Mouse (Mus musculus) intestine, postnatal 0 days (tissue): Measurements from ENCODE around the gene Eed. TPM values are rescaled to one million over a fixed set of nuclear protein-coding genes. Genes with fewer than 3 reads are reported as not detected.

ENCODE experiments used
- ATAC-seq: fragments of 200-750 bp; cut with Nextera tagmentation; 2 replicates; pipeline ENCODE4 v1.8.0; 2017; ENCODE audit warnings: mild to moderate bottlenecking, moderate TSS enrichment, moderate library complexity
- H3K27ac ChIP-seq: fragments of 300-500 bp; sonication (generic); 2 replicates; pipeline ENCODE4 v1.5.1; 2014; ENCODE audit warnings: mild to moderate bottlenecking, low read depth, low read length, moderate library complexity
- H3K27me3 ChIP-seq: fragments of 300-500 bp; sonication (generic); replicated peaks from 2 replicates; pipeline ENCODE4 v1.6.1; 2014; ENCODE audit warnings: low read length, mixed read lengths; ENCODE audit not compliant: control insufficient read depth, insufficient read depth
- H3K36me3 ChIP-seq: fragments of 300-500 bp; sonication (generic); 2 replicates; pipeline ENCODE4 v1.6.1; 2014; ENCODE audit warnings: mild to moderate bottlenecking, moderate library complexity; ENCODE audit not compliant: control insufficient read depth, insufficient read depth
- H3K4me1 ChIP-seq: fragments of 300-500 bp; sonication (generic); replicated peaks from 2 replicates; pipeline ENCODE4 v1.6.1; 2014; ENCODE audit warnings: antibody characterized with exemption, low read length, mixed read lengths; ENCODE audit not compliant: control insufficient read depth, insufficient read depth
- H3K4me2 ChIP-seq: fragments of 300-500 bp; sonication (generic); replicated peaks from 2 replicates; pipeline ENCODE4 v1.6.1; 2014; ENCODE audit warnings: low read depth, mild to moderate bottlenecking, moderate library complexity
- H3K4me3 ChIP-seq: fragments of 300-500 bp; sonication (generic); 2 replicates; pipeline ENCODE4 v1.5.1; 2014; ENCODE audit warnings: low read depth, low read length
- H3K9ac ChIP-seq: fragments of 300-500 bp; sonication (generic); 2 replicates; pipeline ENCODE4 v1.6.1; 2014; ENCODE audit warnings: mild to moderate bottlenecking, low read depth, low read length
- H3K9me3 ChIP-seq: fragments of 300-500 bp; sonication (generic); 2 replicates; pipeline ENCODE4 v1.6.1; 2016; ENCODE audit warnings: mixed run types; ENCODE audit not compliant: control insufficient read depth
- CTCF ChIP-seq: sonication (generic); IDR thresholded peaks from 2 replicates; pipeline ENCODE4 v1.5.1; 2016; ENCODE audit warnings: low read depth, mild to moderate bottlenecking, control low read depth, antibody characterized with exemption, moderate library complexity
- WGBS: fragments of 180-500 bp; shearing (Covaris S2); extraction: QIAGEN DNeasy Blood & Tissue Kit; methylation state at CpG from one replicate; pipeline ENCODE4 v1.1.7; 2014; 5-methylcytosine and 5-hydroxymethylcytosine counted together
- polyA plus RNA-seq: library from polyadenylated mRNA; unstranded; fragments of >200 nt; fragmentation: Nextera tagmentation; extraction: Ambion mirVana; gene quantifications from 2 replicates; pipeline ENCODE4 v1.2.1, GENCODE M21; 2015

The Eed gene
- polyA plus RNA-seq, 1 experiment from 2014 or later: 33.7 TPM

DNA sequence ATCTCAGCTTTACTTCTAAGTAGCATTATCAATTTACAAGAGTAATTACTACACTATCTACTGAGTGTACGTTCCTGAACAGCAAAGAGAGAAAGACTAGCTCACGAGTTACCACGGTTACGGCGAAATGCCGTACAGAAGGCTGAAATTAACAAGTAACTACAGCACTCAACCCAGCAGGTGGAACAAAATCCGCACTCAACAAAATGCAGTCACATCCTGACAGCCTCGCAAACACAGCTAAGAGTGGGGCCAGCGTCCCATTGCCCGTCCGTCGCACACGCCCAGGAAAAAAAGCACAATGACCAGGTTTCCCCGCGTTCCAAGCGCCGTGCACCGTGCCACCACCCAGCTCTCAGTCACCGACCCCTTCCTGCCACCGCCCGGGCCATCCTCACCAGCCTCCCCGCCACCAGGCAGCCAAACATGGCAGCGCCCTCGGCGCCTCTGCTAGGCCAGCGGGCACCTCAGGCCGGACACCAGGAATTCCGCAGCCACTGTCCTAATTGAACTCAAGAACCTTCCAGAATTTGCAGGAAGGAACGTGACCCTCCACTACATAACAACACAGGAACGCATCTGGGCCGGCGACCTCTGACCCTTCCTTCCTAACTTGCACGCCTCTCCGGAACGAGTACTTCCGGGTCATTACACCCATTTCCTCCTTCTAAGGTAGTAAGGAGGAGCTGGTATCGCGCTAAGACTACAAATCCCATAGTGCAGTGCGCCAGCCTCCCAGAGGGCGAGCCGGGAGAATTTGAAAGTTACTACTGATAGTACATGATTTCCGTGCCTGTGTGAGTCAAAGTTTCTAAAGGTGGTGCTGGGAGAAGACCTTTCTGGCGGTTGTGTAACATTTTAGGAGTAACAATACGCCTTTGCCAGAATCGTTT lies 40.0 kb downstream of the Eed start, which contains the start of gene Hikeshi:
Gene Hikeshi (minus strand): TSS at position 634 of the 893 bp plus-strand sequence.
- no peaks in the 10 kb centered on the region for H3K36me3 ChIP-seq
- WGBS: under 1% methylated on average over 45 of the region's 45 CpGs
- H3K27ac ChIP-seq: peak within 1 kb of the TSS; percentile 80
- H3K9me3 ChIP-seq: no peaks in the 10 kb centered on the region
- no peaks in the 10 kb centered on the region for H3K27me3 ChIP-seq
- TF ChIP-seq CTCF: no peak
- H3K4me1 ChIP-seq: no peaks in the 10 kb centered on the region
- ATAC-seq: peak; percentile 100
- peak within 1 kb of the TSS; percentile 82 for H3K9ac ChIP-seq
- H3K4me2 ChIP-seq: peak within 1 kb of the TSS; percentile 64
- H3K4me3 ChIP-seq: peak within 1 kb of the TSS; percentile 80

DNA sequence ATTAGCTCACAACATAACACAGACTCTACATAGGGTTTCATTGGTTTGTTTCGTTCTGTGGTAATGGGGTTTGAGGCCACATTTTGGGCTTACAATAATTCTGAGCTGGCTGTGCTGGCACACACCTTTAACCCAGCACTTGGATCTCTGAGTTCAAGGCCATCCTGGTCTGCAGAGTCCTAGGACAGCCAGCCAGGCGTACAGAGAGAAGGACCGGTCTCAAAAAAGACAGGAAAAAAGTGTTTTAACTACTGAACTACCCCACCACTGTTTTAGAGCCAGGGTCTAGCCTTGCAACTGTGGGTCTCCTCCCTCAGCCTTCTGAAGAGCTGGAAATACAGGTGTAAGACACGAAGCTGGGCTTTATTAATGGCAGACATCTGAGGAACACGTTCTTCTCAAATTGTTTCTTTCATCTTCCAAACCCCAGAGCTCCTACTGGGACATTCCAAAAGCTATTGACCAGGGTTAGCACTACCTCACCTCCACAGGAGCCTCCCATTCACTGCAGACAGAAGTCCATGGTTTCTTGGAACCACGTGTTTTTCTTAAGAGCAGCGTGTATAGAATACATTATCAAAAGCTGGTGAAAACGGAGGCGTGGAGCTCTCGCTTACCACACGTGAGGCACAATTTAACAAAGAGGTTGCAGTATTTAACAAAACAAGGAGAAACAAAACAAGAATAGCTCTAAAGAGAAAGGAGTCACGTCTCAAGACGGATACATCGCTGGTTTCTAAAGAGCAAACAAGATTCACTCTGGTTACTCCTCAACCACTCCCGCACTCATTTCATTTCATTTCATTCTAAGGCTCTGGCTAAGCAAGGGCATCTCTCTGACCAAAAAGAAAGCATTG lies 41.1 kb downstream of the Eed start:
- Histone ChIP-seq H3K9ac (0 out of 2 replicates have a peak overlapping the region, but pooled peaks have one; percentile 82), H3K9me3 (no peaks in the 10 kb centered on the region), H3K27me3 (no peaks in the 10 kb centered on the region), H3K4me2 (peak overlapping the region; percentile 64), H3K27ac (no peak overlapping the region), H3K4me3 (peak overlapping the region; percentile 80), H3K4me1 (no peaks in the 10 kb centered on the region), H3K36me3 (0 out of 2 replicates have a peak, but pooled peaks cover 1% of the 10 kb centered on the region)
- no peak for TF ChIP-seq CTCF
- 43% methylated on average over 15 of the region's 15 CpGs for WGBS
- no peak for ATAC-seq

DNA sequence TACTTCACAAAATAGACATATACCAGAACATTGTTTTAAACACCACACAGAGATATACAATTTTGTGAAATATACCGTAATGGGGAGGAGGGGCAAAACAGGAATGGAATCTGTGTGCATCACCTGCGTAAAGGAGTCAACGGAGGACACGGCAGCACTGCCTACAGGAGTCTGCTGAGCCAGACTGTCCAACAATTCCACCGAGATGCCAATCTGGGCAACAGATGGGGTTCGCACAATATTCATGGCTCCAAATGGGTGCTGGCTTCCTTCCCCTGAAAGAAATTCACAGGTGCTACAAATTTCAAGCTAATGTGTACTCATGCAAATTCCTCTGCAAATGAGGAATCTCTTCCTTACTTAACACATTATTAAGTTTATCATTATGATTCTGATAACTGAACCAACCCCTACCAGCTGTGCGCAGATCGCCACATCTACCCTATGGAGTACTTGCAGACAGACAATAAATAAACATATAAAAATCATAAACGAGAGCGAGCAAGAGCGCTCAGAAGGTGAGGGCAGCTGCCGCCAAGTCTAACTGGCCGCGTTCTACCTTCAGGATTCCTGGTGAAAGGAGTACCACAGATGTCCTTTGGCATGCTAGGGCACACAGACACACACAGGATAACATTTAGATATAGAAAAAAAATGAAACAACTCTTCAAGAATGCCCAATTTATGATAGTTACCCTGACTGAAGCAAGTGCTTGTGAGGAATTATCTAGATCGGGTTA lies 57.2 kb downstream of the Eed start:
- WGBS: 96% methylated on average over 15 of the region's 15 CpGs
- Histone ChIP-seq H3K9ac (no peak overlapping the region), H3K36me3 (peaks cover 13% of the 10 kb centered on the region), H3K4me3 (no peak overlapping the region), H3K4me1 (no peaks in the 10 kb centered on the region), H3K27ac (no peak overlapping the region), H3K27me3 (no peaks in the 10 kb centered on the region), H3K9me3 (no peaks in the 10 kb centered on the region), H3K4me2 (no peak overlapping the region)
- ATAC-seq: no peak
- TF ChIP-seq CTCF: no peak

DNA sequence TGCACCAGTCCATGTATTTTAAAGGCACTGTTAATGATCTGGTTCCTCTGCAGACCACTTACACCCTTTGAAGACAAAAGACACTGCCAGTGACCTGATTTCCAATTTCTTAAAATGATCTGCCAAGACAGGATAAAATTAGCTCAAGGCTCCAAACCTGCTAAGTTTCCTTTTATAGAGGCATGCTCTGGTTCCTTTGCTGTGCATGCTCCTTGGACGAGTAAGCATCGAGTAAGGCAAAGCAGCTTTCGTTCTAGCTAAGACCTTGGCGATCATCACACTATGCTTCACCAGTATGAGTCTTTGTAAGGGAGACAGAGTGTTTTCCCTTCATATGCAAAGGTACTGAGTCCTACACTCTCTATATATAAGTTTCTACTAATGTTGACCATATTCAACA lies 63.0 kb downstream of the Eed start:
- ATAC-seq: no peak
- Histone ChIP-seq H3K27ac (no peak overlapping the region), H3K4me2 (no peak overlapping the region), H3K9ac (no peak overlapping the region), H3K9me3 (no peaks in the 10 kb centered on the region), H3K27me3 (no peaks in the 10 kb centered on the region), H3K36me3 (peaks cover 8% of the 10 kb centered on the region), H3K4me1 (no peaks in the 10 kb centered on the region), H3K4me3 (no peak overlapping the region)
- no peak for TF ChIP-seq CTCF
- WGBS: 84% methylated on average over 4 of the region's 4 CpGs

DNA sequence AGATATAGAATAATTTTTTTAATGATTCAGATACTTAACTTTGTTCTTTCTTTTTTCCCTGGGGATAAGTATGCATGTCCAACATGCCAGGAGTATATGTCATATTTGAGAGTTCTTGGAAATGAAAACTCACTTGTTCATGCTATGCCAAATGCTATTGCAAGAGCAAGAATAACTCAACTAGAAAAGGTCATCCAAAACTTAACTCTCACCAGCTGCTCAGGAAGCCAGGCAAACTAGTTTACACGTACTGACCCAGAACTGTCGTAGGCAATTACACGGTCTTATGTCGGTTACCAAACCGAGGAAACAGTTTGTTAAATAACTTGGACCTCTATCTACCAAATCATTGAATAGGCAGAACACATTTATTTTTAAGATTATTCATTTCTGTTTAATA lies 64.1 kb downstream of the Eed start:
- no peak overlapping the region for H3K4me2 ChIP-seq
- H3K9me3 ChIP-seq: no peaks in the 10 kb centered on the region
- no peak overlapping the region for H3K4me3 ChIP-seq
- ATAC-seq: no peak
- peaks cover 8% of the 10 kb centered on the region for H3K36me3 ChIP-seq
- TF ChIP-seq CTCF: no peak
- no peak overlapping the region for H3K27ac ChIP-seq
- H3K27me3 ChIP-seq: no peaks in the 10 kb centered on the region
- H3K4me1 ChIP-seq: no peaks in the 10 kb centered on the region
- WGBS: 85% methylated on average over 5 of the region's 5 CpGs
- no peak overlapping the region for H3K9ac ChIP-seq
